Mouse (Mus musculus): Measurements from ENCODE around the gene Phlda2. TPM values are rescaled to one million over a fixed set of nuclear protein-coding genes. Genes with fewer than 3 reads are reported as not detected.

Gene Phlda2
- polyA plus RNA-seq, 1 experiment from 2014 or later, result 0.37 TPM

DNA sequence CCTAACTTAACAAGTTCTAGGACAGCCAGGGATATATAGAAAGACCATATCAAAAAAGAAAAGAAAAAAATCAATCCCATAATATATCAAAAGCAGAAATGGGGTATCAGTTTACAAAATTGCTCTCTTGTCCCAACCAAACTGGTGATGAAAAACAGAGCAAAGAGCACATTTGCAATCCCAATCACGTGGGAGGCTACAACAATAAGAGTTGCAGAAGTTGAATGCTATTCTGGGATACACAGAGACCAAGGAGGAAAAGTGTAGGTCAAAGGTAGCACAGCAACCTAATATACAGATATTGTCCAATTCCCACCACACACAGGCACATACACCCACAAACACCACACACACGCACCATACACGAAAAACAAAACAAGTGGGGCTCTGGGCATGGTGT, 33.3 kb upstream of the Phlda2 start:
- H3K27ac ChIP-seq (ENCODE audit: low read depth, low read length), result no peak overlapping the region
- no peaks in the 10 kb centered on the region for H3K4me1 ChIP-seq (ENCODE audit: control insufficient read depth, insufficient read depth, low read length)
- no peak for ATAC-seq (ENCODE audit: low FRiP score)
- no peak overlapping the region for H3K4me3 ChIP-seq (ENCODE audit: low read depth, low read length)
- no peak overlapping the region for H3K4me2 ChIP-seq
- 98% methylated on average over 3 of the region's 3 CpGs for WGBS
- H3K27me3 ChIP-seq (ENCODE audit: control insufficient read depth, insufficient read depth, low read length), result no peaks in the 10 kb centered on the region
- DNase-seq (ENCODE audit: low spot score, missing footprints), result no peak
- H3K36me3 ChIP-seq (ENCODE audit: control insufficient read depth, insufficient read depth, low read length), result peaks cover 40% of the 10 kb centered on the region
- H3K9ac ChIP-seq (ENCODE audit: low read length), result no peak overlapping the region
- H3K9me3 ChIP-seq (ENCODE audit: control insufficient read depth, low read length), result no peaks in the 10 kb centered on the region

GRCm38 (mm10) chr7:143533284-143533683, 30.3 kb upstream of the Phlda2 start:
- H3K27ac ChIP-seq (ENCODE audit: low read depth, low read length), result no peak overlapping the region
- H3K9ac ChIP-seq (ENCODE audit: low read length), result no peak overlapping the region
- H3K27me3 ChIP-seq (ENCODE audit: control insufficient read depth, insufficient read depth, low read length), result no peaks in the 10 kb centered on the region
- no peaks in the 10 kb centered on the region for H3K4me1 ChIP-seq (ENCODE audit: control insufficient read depth, insufficient read depth, low read length)
- 90% methylated on average over 2 of the region's 2 CpGs for WGBS
- H3K36me3 ChIP-seq (ENCODE audit: control insufficient read depth, insufficient read depth, low read length), result peaks cover 56% of the 10 kb centered on the region
- no peak overlapping the region for H3K4me2 ChIP-seq
- ATAC-seq (ENCODE audit: low FRiP score) (no peak), DNase-seq (ENCODE audit: low spot score, missing footprints) (no peak)
- no peaks in the 10 kb centered on the region for H3K9me3 ChIP-seq (ENCODE audit: control insufficient read depth, low read length)
- H3K4me3 ChIP-seq (ENCODE audit: low read depth, low read length), result no peak overlapping the region

GRCm38 (mm10) chr7:143532410-143532809, 29.5 kb upstream of the Phlda2 start:
- H3K9ac ChIP-seq (ENCODE audit: low read length), result no peak overlapping the region
- H3K4me1 ChIP-seq (ENCODE audit: control insufficient read depth, insufficient read depth, low read length), result no peaks in the 10 kb centered on the region
- no peak overlapping the region for H3K27ac ChIP-seq (ENCODE audit: low read depth, low read length)
- no peak overlapping the region for H3K4me3 ChIP-seq (ENCODE audit: low read depth, low read length)
- WGBS, result 92% methylated on average over 1 of the region's 1 CpGs
- ATAC-seq (ENCODE audit: low FRiP score), result no peak
- H3K36me3 ChIP-seq (ENCODE audit: control insufficient read depth, insufficient read depth, low read length), result peaks cover 58% of the 10 kb centered on the region
- no peak overlapping the region for H3K4me2 ChIP-seq
- H3K27me3 ChIP-seq (ENCODE audit: control insufficient read depth, insufficient read depth, low read length), result no peaks in the 10 kb centered on the region
- no peak for DNase-seq (ENCODE audit: low spot score, missing footprints)
- no peaks in the 10 kb centered on the region for H3K9me3 ChIP-seq (ENCODE audit: control insufficient read depth, low read length)

DNA sequence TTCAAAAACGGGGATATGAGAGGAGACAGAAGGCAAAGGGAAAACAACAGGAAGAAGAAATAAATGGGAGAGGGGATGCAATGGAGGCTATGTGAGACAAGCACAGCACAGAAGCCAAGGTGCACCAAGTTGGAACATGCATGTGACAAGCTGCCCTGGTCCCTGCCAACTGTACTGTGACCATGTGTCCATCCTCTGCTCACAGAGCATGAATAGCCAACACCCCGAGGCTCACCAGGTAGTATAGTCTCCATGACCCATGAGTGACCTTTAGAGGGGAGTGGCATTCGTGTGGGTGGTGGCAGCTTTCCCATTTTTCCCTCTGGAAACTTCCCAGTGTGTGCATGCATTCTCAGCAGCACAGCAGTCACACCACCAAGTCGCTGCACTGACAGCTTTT, 16.4 kb upstream of the Phlda2 start:
- Histone ChIP-seq H3K4me2 (no peak overlapping the region), H3K27ac (ENCODE audit: low read depth, low read length) (no peak overlapping the region), H3K9me3 (ENCODE audit: control insufficient read depth, low read length) (no peaks in the 10 kb centered on the region), H3K4me1 (ENCODE audit: control insufficient read depth, insufficient read depth, low read length) (no peaks in the 10 kb centered on the region), H3K4me3 (ENCODE audit: low read depth, low read length) (no peak overlapping the region), H3K27me3 (ENCODE audit: control insufficient read depth, insufficient read depth, low read length) (no peaks in the 10 kb centered on the region), H3K9ac (ENCODE audit: low read length) (no peak overlapping the region), H3K36me3 (ENCODE audit: control insufficient read depth, insufficient read depth, low read length) (peaks cover 44% of the 10 kb centered on the region)
- WGBS, result 92% methylated on average over 4 of the region's 4 CpGs
- DNase-seq (ENCODE audit: low spot score, missing footprints), result no peak
- ATAC-seq (ENCODE audit: low FRiP score), result no peak

DNA sequence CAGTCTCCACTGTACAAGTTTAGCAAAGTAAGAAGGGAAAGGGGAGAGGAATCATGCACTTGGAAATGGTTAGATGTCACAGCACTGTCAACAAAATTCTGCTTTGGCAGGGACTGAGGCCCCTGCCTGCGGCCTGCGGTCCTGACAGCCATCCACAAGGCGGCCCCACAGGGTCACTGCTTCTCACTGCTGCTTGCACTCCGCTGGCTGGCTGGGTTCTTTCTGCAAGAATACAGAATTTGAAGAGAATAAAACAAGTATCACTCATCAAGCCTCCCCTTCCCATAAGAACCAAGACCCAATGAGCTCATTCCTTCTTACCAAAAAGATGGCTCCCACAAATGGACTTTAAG, 11.4 kb upstream of the Phlda2 start:
- ATAC-seq (ENCODE audit: low FRiP score), result no peak
- Histone ChIP-seq H3K9ac (ENCODE audit: low read length) (no peak overlapping the region), H3K4me1 (ENCODE audit: control insufficient read depth, insufficient read depth, low read length) (no peaks in the 10 kb centered on the region), H3K9me3 (ENCODE audit: control insufficient read depth, low read length) (no peaks in the 10 kb centered on the region), H3K4me3 (ENCODE audit: low read depth, low read length) (no peak overlapping the region), H3K4me2 (no peak overlapping the region), H3K27me3 (ENCODE audit: control insufficient read depth, insufficient read depth, low read length) (no peaks in the 10 kb centered on the region), H3K27ac (ENCODE audit: low read depth, low read length) (no peak overlapping the region), H3K36me3 (ENCODE audit: control insufficient read depth, insufficient read depth, low read length) (peaks cover 43% of the 10 kb centered on the region)
- no peak for DNase-seq (ENCODE audit: low spot score, missing footprints)
- 95% methylated on average over 4 of the region's 4 CpGs for WGBS

GRCm38 (mm10) chr7:143513763-143514415, 10.9 kb upstream of the Phlda2 start:
- DNase-seq (ENCODE audit: low spot score, missing footprints) (no peak), ATAC-seq (ENCODE audit: low FRiP score) (no peak)
- Histone ChIP-seq H3K27ac (ENCODE audit: low read depth, low read length) (no peak overlapping the region), H3K9me3 (ENCODE audit: control insufficient read depth, low read length) (no peaks in the 10 kb centered on the region), H3K27me3 (ENCODE audit: control insufficient read depth, insufficient read depth, low read length) (no peaks in the 10 kb centered on the region), H3K4me3 (ENCODE audit: low read depth, low read length) (no peak overlapping the region), H3K4me2 (no peak overlapping the region), H3K4me1 (ENCODE audit: control insufficient read depth, insufficient read depth, low read length) (no peaks in the 10 kb centered on the region), H3K9ac (ENCODE audit: low read length) (no peak overlapping the region), H3K36me3 (ENCODE audit: control insufficient read depth, insufficient read depth, low read length) (peaks cover 38% of the 10 kb centered on the region)
- WGBS, result 91% methylated on average over 10 of the region's 10 CpGs

DNA sequence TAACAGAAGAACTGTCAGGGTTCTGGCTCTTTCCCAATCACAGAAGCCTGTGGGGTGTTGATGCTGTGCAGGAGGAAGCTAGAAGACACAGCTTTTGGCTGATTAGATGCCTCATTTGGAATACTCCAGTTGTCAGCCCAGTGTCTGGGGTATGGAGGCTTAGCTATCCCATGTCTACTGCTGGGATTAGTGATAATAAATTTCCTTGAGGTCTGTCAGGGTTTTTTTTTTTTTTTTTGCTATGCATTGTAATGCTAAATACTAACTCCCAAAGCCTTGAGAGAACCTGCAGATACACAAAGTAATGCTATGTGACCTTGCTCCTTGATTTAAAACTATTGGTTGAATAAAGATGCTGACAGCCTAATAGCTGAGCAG, 8.4 kb upstream of the Phlda2 start:
- no peak for DNase-seq (ENCODE audit: low spot score, missing footprints)
- H3K4me1 ChIP-seq (ENCODE audit: control insufficient read depth, insufficient read depth, low read length), result no peaks in the 10 kb centered on the region
- H3K9me3 ChIP-seq (ENCODE audit: control insufficient read depth, low read length), result no peaks in the 10 kb centered on the region
- no peak overlapping the region for H3K27ac ChIP-seq (ENCODE audit: low read depth, low read length)
- H3K27me3 ChIP-seq (ENCODE audit: control insufficient read depth, insufficient read depth, low read length), result no peaks in the 10 kb centered on the region
- H3K36me3 ChIP-seq (ENCODE audit: control insufficient read depth, insufficient read depth, low read length), result peaks cover 21% of the 10 kb centered on the region
- H3K4me3 ChIP-seq (ENCODE audit: low read depth, low read length), result no peak overlapping the region
- ATAC-seq (ENCODE audit: low FRiP score), result no peak
- H3K9ac ChIP-seq (ENCODE audit: low read length), result no peak overlapping the region
- H3K4me2 ChIP-seq, result no peak overlapping the region

DNA sequence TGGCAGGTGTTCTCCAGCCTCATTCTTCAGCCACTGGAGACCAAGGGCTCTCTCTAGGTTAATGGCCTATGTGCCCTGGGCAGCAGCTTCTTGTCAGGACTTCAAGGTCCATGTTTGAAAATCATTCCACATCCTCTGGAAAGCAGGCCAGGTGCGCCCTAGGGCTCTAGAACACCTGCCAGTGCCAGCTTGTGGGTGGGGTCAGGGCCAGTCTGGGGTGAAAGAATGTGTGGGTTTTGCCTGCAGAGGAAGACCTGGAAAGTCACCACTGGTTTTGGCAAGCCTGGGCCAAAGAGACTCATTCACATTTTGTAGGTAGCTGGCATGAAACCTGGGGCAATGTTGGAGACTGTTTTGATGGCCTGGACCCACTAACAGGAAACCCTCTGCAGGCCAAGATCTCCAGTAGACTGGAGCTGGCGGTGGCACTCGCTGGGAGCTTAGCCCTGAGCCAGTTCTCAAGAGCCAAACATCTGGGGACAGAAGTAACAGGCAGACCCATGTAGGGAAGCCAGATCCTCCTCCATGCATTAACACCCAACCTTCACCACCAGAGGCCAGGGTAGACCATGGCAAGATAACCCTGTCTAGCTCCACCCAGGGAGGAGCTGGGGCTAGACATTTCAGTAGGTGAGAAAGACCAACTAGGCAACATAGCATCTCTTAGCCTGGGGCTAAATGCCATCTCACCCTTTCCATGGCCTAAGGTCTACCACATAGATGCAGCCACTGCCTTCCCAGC, 7.8 kb upstream of the Phlda2 start:
- 90% methylated on average over 3 of the region's 3 CpGs for WGBS
- Histone ChIP-seq H3K9me3 (ENCODE audit: control insufficient read depth, low read length) (no peaks in the 10 kb centered on the region), H3K4me3 (ENCODE audit: low read depth, low read length) (no peak overlapping the region), H3K4me2 (no peak overlapping the region), H3K27ac (ENCODE audit: low read depth, low read length) (no peak overlapping the region), H3K36me3 (ENCODE audit: control insufficient read depth, insufficient read depth, low read length) (peaks cover 21% of the 10 kb centered on the region), H3K4me1 (ENCODE audit: control insufficient read depth, insufficient read depth, low read length) (no peaks in the 10 kb centered on the region), H3K9ac (ENCODE audit: low read length) (no peak overlapping the region), H3K27me3 (ENCODE audit: control insufficient read depth, insufficient read depth, low read length) (no peaks in the 10 kb centered on the region)
- no peak for ATAC-seq (ENCODE audit: low FRiP score)
- DNase-seq (ENCODE audit: low spot score, missing footprints), result no peak

DNA sequence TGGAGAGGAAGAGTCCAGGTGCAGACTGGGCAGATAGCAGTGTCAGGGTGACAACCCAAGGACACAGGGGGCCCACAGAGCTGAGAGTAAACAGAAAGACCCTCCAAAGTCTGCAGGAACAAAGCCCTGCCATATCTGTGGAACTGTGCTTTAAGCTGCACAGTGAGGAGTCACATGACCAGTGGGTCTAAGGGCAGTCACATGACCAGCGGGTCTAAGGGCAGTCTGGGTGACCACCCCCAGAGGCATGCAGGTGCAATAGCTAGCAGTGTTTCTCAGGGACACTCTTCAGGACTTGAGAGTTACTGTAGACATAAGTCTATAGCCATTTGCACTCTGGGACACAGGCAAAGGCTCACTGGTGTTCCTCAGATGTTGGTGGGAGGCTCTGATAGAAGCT, 6.6 kb upstream of the Phlda2 start:
- Histone ChIP-seq H3K4me2 (no peak overlapping the region), H3K4me1 (ENCODE audit: control insufficient read depth, insufficient read depth, low read length) (no peaks in the 10 kb centered on the region), H3K9me3 (ENCODE audit: control insufficient read depth, low read length) (no peaks in the 10 kb centered on the region), H3K27ac (ENCODE audit: low read depth, low read length) (no peak overlapping the region), H3K4me3 (ENCODE audit: low read depth, low read length) (no peak overlapping the region), H3K27me3 (ENCODE audit: control insufficient read depth, insufficient read depth, low read length) (no peaks in the 10 kb centered on the region), H3K36me3 (ENCODE audit: control insufficient read depth, insufficient read depth, low read length) (peaks cover 17% of the 10 kb centered on the region), H3K9ac (ENCODE audit: low read length) (no peak overlapping the region)
- 63% methylated on average over 1 of the region's 1 CpGs for WGBS
- no peak for ATAC-seq (ENCODE audit: low FRiP score)
- no peak for DNase-seq (ENCODE audit: low spot score, missing footprints)

Measured in midbrain, embryonic 11.5 days (tissue).